Comparison of ENCODE assay signal across 10 mouse cellular contexts in the genomic region with DNA sequence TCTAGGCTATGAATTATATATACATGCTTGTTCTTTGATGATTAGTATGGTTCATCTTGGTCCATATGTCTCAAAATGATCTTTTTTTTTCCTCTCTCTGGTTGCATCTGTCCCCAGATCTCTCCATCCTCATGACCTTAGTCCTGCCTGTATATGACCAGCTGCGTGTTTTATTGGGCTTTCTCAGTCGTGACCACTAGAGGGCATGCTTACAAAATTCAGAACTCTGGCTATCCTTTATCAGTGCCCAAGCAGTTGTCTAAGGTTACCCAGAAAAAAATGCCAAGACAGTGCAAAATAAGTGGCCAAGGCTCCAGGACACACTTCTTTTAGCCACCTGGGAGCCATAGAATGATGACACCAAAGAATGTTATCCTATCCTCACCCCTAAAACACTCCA. TPM values are rescaled to one million over a fixed set of nuclear protein-coding genes. Genes with fewer than 3 reads are reported as not detected.
DNase-seq lines count a peak whose midpoint lies in the region; ATAC-seq and TF ChIP-seq lines count a peak whose summit lies in the region.
"Had no signal": no experiment of that assay in that cellular context is flagged by ENCODE, and none has a peak within 500 bp of the region (broad histone marks: within the 10 kb centered on the region; RNA-seq: fewer than 3 reads in every experiment).

No protein-coding gene starts in this region.

- H3K27me3 ChIP-seq in ES-Bruce4 (ENCODE audit: control insufficient read depth, insufficient read depth, low read length, poor library complexity, severe bottlenecking), result no peaks in the 10 kb centered on the region
- H3K27me3 ChIP-seq in limb, embryonic 12.5 days, result peaks cover 5% of the 10 kb centered on the region; the same call in 1 of the 2 replicates
- H3K27me3 ChIP-seq in midbrain, embryonic 15.5 days (replicated peaks), result 0 out of 2 replicates have a peak, but pooled peaks cover under 1% of the 10 kb centered on the region

- no peak overlapping the region for H3K4me3 ChIP-seq in ES-Bruce4 (ENCODE audit: low read depth, low read length)
- no peak overlapping the region for H3K4me3 ChIP-seq in limb, embryonic 12.5 days (replicated peaks)
- no peak overlapping the region for H3K4me3 ChIP-seq in midbrain, embryonic 15.5 days

- H3K27ac ChIP-seq in ES-Bruce4 (ENCODE audit: insufficient read depth, low read length), result no peak overlapping the region
- H3K27ac ChIP-seq in limb, embryonic 12.5 days, result no peak overlapping the region
- no peak overlapping the region for H3K27ac ChIP-seq in midbrain, embryonic 15.5 days

- no peaks in the 10 kb centered on the region for H3K4me1 ChIP-seq in ES-Bruce4 (ENCODE audit: control insufficient read depth, insufficient read depth, low read length)
- no peaks in the 10 kb centered on the region for H3K4me1 ChIP-seq in limb, embryonic 12.5 days (replicated peaks)
- H3K4me1 ChIP-seq in midbrain, embryonic 15.5 days, result no peaks in the 10 kb centered on the region

- DNase-seq in heart, adult 18-20 months, result peak; percentile 31 to 56
- no peak for DNase-seq in heart, postnatal 25 days (ENCODE audit: low spot score)
- DNase-seq in cerebellum, adult 8-10 months, result peak; percentile 53
- peak; percentile 21 to 33 for DNase-seq in heart, postnatal 36 days
- DNase-seq in testis, postnatal 14 days (ENCODE audit: low spot score), result no peak

- H3K9ac ChIP-seq in ES-Bruce4 (ENCODE audit: low read depth, poor library complexity, severe bottlenecking), result no peak overlapping the region
- no peak overlapping the region for H3K9ac ChIP-seq in limb, embryonic 12.5 days (replicated peaks)
- no peak overlapping the region for H3K9ac ChIP-seq in midbrain, embryonic 15.5 days

- ATAC-seq in limb, embryonic 12.5 days (ENCODE audit: insufficient number of reproducible peaks, insufficient read depth, low FRiP score, low TSS enrichment, low read depth), result peak; percentile 48; the same call in 1 of the 2 replicates
- ATAC-seq in midbrain, embryonic 15.5 days (replicated peaks), result peak; percentile 72

- TF ChIP-seq EP300 in ES-Bruce4 (IDR thresholded peaks at IDR 0.05; ENCODE audit: insufficient read depth, low read depth, low read length), result no peak

- TF ChIP-seq POLR2A in ES-Bruce4 (IDR thresholded peaks at IDR 0.05; ENCODE audit: insufficient read depth, low read length), result no peak

- peaks cover 46% of the 10 kb centered on the region for H3K36me3 ChIP-seq in ES-Bruce4 (ENCODE audit: control insufficient read depth, insufficient read depth, low read length, poor library complexity, severe bottlenecking)
- peaks cover 62% of the 10 kb centered on the region for H3K36me3 ChIP-seq in limb, embryonic 12.5 days
- H3K36me3 ChIP-seq in midbrain, embryonic 15.5 days (replicated peaks), result peaks cover 34% of the 10 kb centered on the region

- no peak overlapping the region for H3K4me2 ChIP-seq in limb, embryonic 12.5 days
- no peak overlapping the region for H3K4me2 ChIP-seq in midbrain, embryonic 15.5 days

- intact Hi-C loops in heart, postnatal 25 days (cut with DNase I), result no loop called here
- intact Hi-C loops in heart, postnatal 36 days (cut with DNase I), result no loop called here

- TF ChIP-seq CTCF in ES-Bruce4 (IDR thresholded peaks at IDR 0.05; ENCODE audit: low read depth, low read length), result peak; percentile 5

- H3K9me3 ChIP-seq in ES-Bruce4 (replicated peaks; ENCODE audit: control insufficient read depth, insufficient read depth, low read length, poor library complexity, severe bottlenecking), result no peaks in the 10 kb centered on the region
- no peaks in the 10 kb centered on the region for H3K9me3 ChIP-seq in limb, embryonic 12.5 days
- H3K9me3 ChIP-seq in midbrain, embryonic 15.5 days, result no peaks in the 10 kb centered on the region

- 4% methylated on average over 2 of the region's 2 CpGs for WGBS in limb, embryonic 12.5 days
- 3% methylated on average over 2 of the region's 2 CpGs for WGBS in midbrain, embryonic 15.5 days

RNA-seq across cellular contexts. Expression of a gene that starts 6.1 kb away (rescaled TPM):
- under 1 TPM; 0.35 to 0.41 TPM for total RNA-seq in heart, adult 18-20 months (2021)
- under 1 TPM; 0.26 to 0.36 TPM for total RNA-seq in heart, postnatal 25 days (2021)
- 3.2 and 3.8 TPM in 2 replicates for polyA plus RNA-seq in ES-Bruce4 (2011; ENCODE audit: insufficient read depth, insufficient read length, low read depth, missing spikeins)
- under 1 TPM; 0.14 to 0.67 TPM for total RNA-seq in heart, postnatal 36 days (2021)
- polyA plus RNA-seq in limb, embryonic 12.5 days (2016; fragmentation: Nextera tagmentation; extraction: Ambion mirVana), result 5.4 and 5.7 TPM in 2 replicates
- polyA plus RNA-seq in midbrain, embryonic 15.5 days (2015; fragmentation: Nextera tagmentation; extraction: Ambion mirVana), result 57.0 and 63.1 TPM in 2 replicates

RNA-seq across cellular contexts. Expression of a gene that starts 9.8 kb away (rescaled TPM):
- 10 to 100 TPM; 88.1 to 95.2 TPM for total RNA-seq in heart, adult 18-20 months (2021)
- 10 to 100 TPM; 79.2 to 85.2 TPM for total RNA-seq in heart, postnatal 25 days (2021)
- polyA plus RNA-seq in ES-Bruce4 (2011; ENCODE audit: insufficient read depth, insufficient read length, low read depth, missing spikeins), result 223 and 235 TPM in 2 replicates
- total RNA-seq in heart, postnatal 36 days (2021), result 10 to 100 TPM; 90.4 to 91.4 TPM
- polyA plus RNA-seq in limb, embryonic 12.5 days (2016; fragmentation: Nextera tagmentation; extraction: Ambion mirVana), result 91.1 and 93.7 TPM in 2 replicates
- 71.6 and 80.4 TPM in 2 replicates for polyA plus RNA-seq in midbrain, embryonic 15.5 days (2015; fragmentation: Nextera tagmentation; extraction: Ambion mirVana)

RNA-seq across cellular contexts. Expression of a gene that starts 14.0 kb away (rescaled TPM):
- total RNA-seq in heart, adult 18-20 months (2021), result 10 to 100 TPM; 19.7 to 19.8 TPM
- total RNA-seq in heart, postnatal 25 days (2021), result 10 to 100 TPM; 21.2 to 23.1 TPM
- not detected in 2 replicates for polyA plus RNA-seq in ES-Bruce4 (2011; ENCODE audit: insufficient read depth, insufficient read length, low read depth, missing spikeins)
- 10 to 100 TPM; 21.6 to 22.4 TPM for total RNA-seq in heart, postnatal 36 days (2021)
- 0.61 and 0.72 TPM in 2 replicates for polyA plus RNA-seq in limb, embryonic 12.5 days (2016; fragmentation: Nextera tagmentation; extraction: Ambion mirVana)
- polyA plus RNA-seq in midbrain, embryonic 15.5 days (2015; fragmentation: Nextera tagmentation; extraction: Ambion mirVana), result not detected in 2 replicates

RNA-seq across cellular contexts. Expression of a gene that starts 49.8 kb away (rescaled TPM):
- total RNA-seq in heart, adult 18-20 months (2021), result not detected
- total RNA-seq in heart, postnatal 25 days (2021), result not detected
- polyA plus RNA-seq in ES-Bruce4 (2011; ENCODE audit: insufficient read depth, insufficient read length, low read depth, missing spikeins), result not detected in 2 replicates
- not detected for total RNA-seq in heart, postnatal 36 days (2021)
- not detected in 2 replicates for polyA plus RNA-seq in limb, embryonic 12.5 days (2016; fragmentation: Nextera tagmentation; extraction: Ambion mirVana)
- polyA plus RNA-seq in midbrain, embryonic 15.5 days (2015; fragmentation: Nextera tagmentation; extraction: Ambion mirVana), result not detected in 2 replicates
- total RNA-seq: layer of hippocampus, postnatal 25 days had no signal
- polyA plus RNA-seq: testis, adult 2 months had no signal

RNA-seq across cellular contexts. Expression of a gene that starts 59.2 kb away (rescaled TPM):
- total RNA-seq in heart, adult 18-20 months (2021), result not detected
- not detected for total RNA-seq in heart, postnatal 25 days (2021)
- not detected in 2 replicates for polyA plus RNA-seq in ES-Bruce4 (2011; ENCODE audit: insufficient read depth, insufficient read length, low read depth, missing spikeins)
- total RNA-seq in heart, postnatal 36 days (2021), result not detected
- not detected in 2 replicates for polyA plus RNA-seq in limb, embryonic 12.5 days (2016; fragmentation: Nextera tagmentation; extraction: Ambion mirVana)
- polyA plus RNA-seq in midbrain, embryonic 15.5 days (2015; fragmentation: Nextera tagmentation; extraction: Ambion mirVana), result not detected in 2 replicates
- total RNA-seq: layer of hippocampus, postnatal 25 days had no signal
- polyA plus RNA-seq: testis, adult 2 months had no signal

Comparison
In these comparisons a context has a peak if more than half of its experiments do, and no peak if none do; other contexts are left out.
1. DNase-seq: peak in heart, adult 18-20 months (2 of 2), cerebellum, adult 8-10 months (single experiment) and heart, postnatal 36 days (2 of 2); none in heart, postnatal 25 days (single experiment) and testis, postnatal 14 days (single experiment).